Mouse (Mus musculus) hindbrain, embryonic 12.5 days (tissue): ENCODE data around the gene Asdurf. TPM values are rescaled to one million over a fixed set of nuclear protein-coding genes. Genes with fewer than 3 reads are reported as not detected.

Experiments used
- ATAC-seq: fragments of 200-750 bp; cut with Nextera tagmentation; 2 replicates; pipeline ENCODE4 v1.8.0; 2017; ENCODE audit warnings: moderate TSS enrichment; ENCODE audit not compliant: low FRiP score
- H3K27ac ChIP-seq: fragments of 300-500 bp; sonication (generic); 2 replicates; pipeline ENCODE4 v1.5.1; 2016; ENCODE audit warnings: mild to moderate bottlenecking
- H3K27me3 ChIP-seq: fragments of 300-500 bp; sonication (generic); 2 replicates; pipeline ENCODE4 v1.6.1; 2016; ENCODE audit warnings: mild to moderate bottlenecking
- H3K36me3 ChIP-seq: fragments of 300-500 bp; sonication (generic); 2 replicates; pipeline ENCODE4 v1.6.1; 2016; ENCODE audit warnings: mild to moderate bottlenecking
- H3K4me1 ChIP-seq: fragments of 300-500 bp; sonication (generic); 2 replicates; pipeline ENCODE4 v1.6.1; 2016
- H3K4me2 ChIP-seq: fragments of 300-500 bp; sonication (generic); replicated peaks from 2 replicates; pipeline ENCODE4 v1.6.1; 2016; ENCODE audit warnings: mild to moderate bottlenecking
- H3K4me3 ChIP-seq: fragments of 300-500 bp; sonication (generic); 2 replicates; pipeline ENCODE4 v1.5.1; 2016; ENCODE audit warnings: mild to moderate bottlenecking
- H3K9ac ChIP-seq: fragments of 300-500 bp; sonication (generic); 2 replicates; pipeline ENCODE4 v1.6.1; 2016; ENCODE audit warnings: mild to moderate bottlenecking, moderate library complexity
- H3K9me3 ChIP-seq: fragments of 300-500 bp; sonication (generic); replicated peaks from 2 replicates; pipeline ENCODE4 v1.6.1; 2016; ENCODE audit warnings: mild to moderate bottlenecking
- WGBS: fragments of 180-500 bp; shearing (Covaris S2); methylation state at CpG from one replicate; pipeline ENCODE4 v1.1.7; 2016; 5-methylcytosine and 5-hydroxymethylcytosine counted together
- polyA plus RNA-seq: library from polyadenylated mRNA; unstranded; fragments of >200 nt; fragmentation: Nextera tagmentation; extraction: Ambion mirVana; gene quantifications from 2 replicates; pipeline ENCODE4 v1.2.1, GENCODE M21; 2016

Gene Asdurf
- polyA plus RNA-seq, 1 experiment from 2014 or later, result 9.6 TPM

- Histone ChIP-seq H3K4me3 (no peak overlapping the region), H3K27me3 (no peaks in the 10 kb centered on the region), H3K9me3 (no peaks in the 10 kb centered on the region), H3K4me1 (no peaks in the 10 kb centered on the region), H3K27ac (no peak overlapping the region), H3K4me2 (no peak overlapping the region), H3K9ac (no peak overlapping the region), H3K36me3 (peaks cover 4% of the 10 kb centered on the region; the same call in 1 of the 2 replicates)
- WGBS, result 92% methylated on average over 5 of the region's 5 CpGs
- no peak for ATAC-seq
Measured at GRCm38 (mm10) chr1:53324827-53325494, 27.5 kb downstream of the Asdurf start.

- no peak overlapping the region for H3K4me3 ChIP-seq
- H3K27ac ChIP-seq, result no peak overlapping the region
- H3K4me2 ChIP-seq, result no peak overlapping the region
- 100% methylated on average over 1 of the region's 1 CpGs for whole genome bisulfite sequencing
- H3K36me3 ChIP-seq, result peaks cover 4% of the 10 kb centered on the region; the same call in 1 of the 2 replicates
- no peaks in the 10 kb centered on the region for H3K4me1 ChIP-seq
- no peaks in the 10 kb centered on the region for H3K9me3 ChIP-seq
- no peaks in the 10 kb centered on the region for H3K27me3 ChIP-seq
- H3K9ac ChIP-seq, result no peak overlapping the region
- no peak for ATAC-seq
Measured at GRCm38 (mm10) chr1:53324277-53324676, 28.1 kb downstream of the Asdurf start.

GRCm38 (mm10) chr1:53323254-53323653, 29.2 kb downstream of the Asdurf start:
- Histone ChIP-seq H3K27me3 (no peaks in the 10 kb centered on the region), H3K27ac (no peak overlapping the region), H3K36me3 (peaks cover 7% of the 10 kb centered on the region; the same call in 1 of the 2 replicates), H3K4me1 (no peaks in the 10 kb centered on the region), H3K4me3 (no peak overlapping the region), H3K4me2 (no peak overlapping the region), H3K9me3 (no peaks in the 10 kb centered on the region), H3K9ac (no peak overlapping the region)
- 97% methylated on average over 5 of the region's 5 CpGs for WGBS
- no peak for ATAC-seq

- WGBS, result 96% methylated on average over 4 of the region's 4 CpGs
- Histone ChIP-seq H3K27ac (no peak overlapping the region), H3K9ac (no peak overlapping the region), H3K4me2 (no peak overlapping the region), H3K36me3 (peaks cover 13% of the 10 kb centered on the region), H3K4me3 (no peak overlapping the region), H3K27me3 (no peaks in the 10 kb centered on the region), H3K9me3 (no peaks in the 10 kb centered on the region), H3K4me1 (no peaks in the 10 kb centered on the region)
- ATAC-seq, result no peak
Measured at GRCm38 (mm10) chr1:53321662-53322344, 30.6 kb downstream of the Asdurf start.

DNA sequence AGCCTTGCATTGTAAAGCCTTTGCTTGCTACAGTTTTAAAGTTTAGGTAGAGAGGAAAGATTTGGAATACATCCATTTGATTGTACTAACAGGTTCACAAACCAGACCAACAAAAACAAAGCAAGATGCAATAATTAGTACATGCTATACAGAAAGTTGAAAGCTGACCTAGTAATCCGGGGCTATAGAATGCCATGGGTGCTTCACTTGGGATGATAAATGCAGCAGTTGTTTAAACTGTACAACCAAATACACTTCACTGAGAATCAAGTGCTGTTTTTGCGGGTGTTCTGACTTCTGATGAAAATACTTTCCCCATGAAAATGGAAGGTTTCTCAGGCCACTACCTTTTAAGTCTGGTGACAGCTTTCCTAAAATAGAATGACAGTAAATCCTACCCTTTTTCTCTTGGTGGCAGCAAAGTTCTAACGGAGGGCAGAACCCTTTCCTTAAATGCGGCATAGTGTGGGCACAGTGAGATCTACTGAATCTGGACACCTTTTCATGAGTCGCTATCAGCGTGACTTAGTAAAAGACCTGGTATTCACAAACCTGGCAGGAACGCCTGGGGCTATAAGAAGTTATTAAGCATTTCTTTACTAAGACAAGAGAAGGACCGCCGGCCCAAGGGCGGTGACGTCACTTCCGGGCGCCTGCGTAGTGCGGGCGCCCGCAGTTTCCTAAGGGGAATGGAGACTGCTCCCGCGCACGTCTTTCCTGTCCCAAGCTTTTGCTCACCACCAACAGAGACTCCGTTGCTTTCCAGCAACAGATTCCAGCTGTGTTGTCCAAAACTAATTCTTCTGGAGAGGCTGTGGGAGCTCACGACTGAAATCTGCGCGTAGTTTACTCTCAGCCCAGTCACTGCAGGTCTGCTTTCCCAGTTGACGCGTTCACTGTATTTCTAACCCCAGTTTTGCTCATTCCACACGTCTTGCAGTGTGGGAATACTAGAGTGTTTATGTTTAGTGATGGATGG, 39.1 kb downstream of the Asdurf start, which contains the start of gene Osgepl1:
Gene Osgepl1, plus strand, starts transcription at position 636 of the 979 bp plus-strand sequence.
- H3K27me3 ChIP-seq, result no peaks in the 10 kb centered on the region
- peak; percentile 99 for ATAC-seq
- peak within 1 kb of the TSS; percentile 88 for H3K27ac ChIP-seq
- peaks cover 9% of the 10 kb centered on the region for H3K36me3 ChIP-seq
- H3K4me3 ChIP-seq, result peak within 1 kb of the TSS; percentile 65
- WGBS, result 3% methylated on average over 27 of the region's 27 CpGs
- no peaks in the 10 kb centered on the region for H3K9me3 ChIP-seq
- H3K4me1 ChIP-seq, result no peaks in the 10 kb centered on the region
- H3K9ac ChIP-seq, result peak within 1 kb of the TSS; percentile 74
- peak within 1 kb of the TSS; percentile 69 for H3K4me2 ChIP-seq

- Histone ChIP-seq H3K27me3 (no peaks in the 10 kb centered on the region), H3K4me3 (no peak overlapping the region), H3K27ac (no peak overlapping the region), H3K36me3 (0 out of 2 replicates have a peak, but pooled peaks cover 7% of the 10 kb centered on the region), H3K9me3 (no peaks in the 10 kb centered on the region), H3K4me1 (peaks cover 8% of the 10 kb centered on the region), H3K4me2 (no peak overlapping the region), H3K9ac (no peak overlapping the region)
- no peak for ATAC-seq
- 88% methylated on average over 4 of the region's 4 CpGs for WGBS
Measured at GRCm38 (mm10) chr1:53300506-53300905, 51.9 kb downstream of the Asdurf start.

Other genes with a start within 250 kb of the Asdurf start
- gene 1700019A02Rik, start 165.0 kb downstream of the Asdurf start, polyA plus RNA-seq, result not detected in 2 replicates
- 17.6 and 19.1 TPM in 2 replicates for gene Pms1, start 55.6 kb downstream of the Asdurf start, polyA plus RNA-seq
- 60.9 and 65.5 TPM in 2 replicates for gene Ormdl1, start 55.5 kb downstream of the Asdurf start, polyA plus RNA-seq
- gene Gm28778, start 55.5 kb downstream of the Asdurf start, polyA plus RNA-seq, result not detected in 2 replicates
- gene Osgepl1, start 39.0 kb downstream of the Asdurf start, polyA plus RNA-seq, result 23.5 and 25.9 TPM in 2 replicates
- 1.4 and 2.1 TPM in 2 replicates for gene Gm28551, start within 50 bp of the Asdurf start, polyA plus RNA-seq
- gene Asnsd1, start 133 bp upstream of the Asdurf start, polyA plus RNA-seq, result 81.3 and 90.4 TPM in 2 replicates